Mouse (Mus musculus): Measurements from ENCODE around the gene Atp6ap1. TPM values are rescaled to one million over a fixed set of nuclear protein-coding genes. Genes with fewer than 3 reads are reported as not detected.

The Atp6ap1 gene
- polyA plus RNA-seq, 1 experiment from 2014 or later: 126 TPM

DNA sequence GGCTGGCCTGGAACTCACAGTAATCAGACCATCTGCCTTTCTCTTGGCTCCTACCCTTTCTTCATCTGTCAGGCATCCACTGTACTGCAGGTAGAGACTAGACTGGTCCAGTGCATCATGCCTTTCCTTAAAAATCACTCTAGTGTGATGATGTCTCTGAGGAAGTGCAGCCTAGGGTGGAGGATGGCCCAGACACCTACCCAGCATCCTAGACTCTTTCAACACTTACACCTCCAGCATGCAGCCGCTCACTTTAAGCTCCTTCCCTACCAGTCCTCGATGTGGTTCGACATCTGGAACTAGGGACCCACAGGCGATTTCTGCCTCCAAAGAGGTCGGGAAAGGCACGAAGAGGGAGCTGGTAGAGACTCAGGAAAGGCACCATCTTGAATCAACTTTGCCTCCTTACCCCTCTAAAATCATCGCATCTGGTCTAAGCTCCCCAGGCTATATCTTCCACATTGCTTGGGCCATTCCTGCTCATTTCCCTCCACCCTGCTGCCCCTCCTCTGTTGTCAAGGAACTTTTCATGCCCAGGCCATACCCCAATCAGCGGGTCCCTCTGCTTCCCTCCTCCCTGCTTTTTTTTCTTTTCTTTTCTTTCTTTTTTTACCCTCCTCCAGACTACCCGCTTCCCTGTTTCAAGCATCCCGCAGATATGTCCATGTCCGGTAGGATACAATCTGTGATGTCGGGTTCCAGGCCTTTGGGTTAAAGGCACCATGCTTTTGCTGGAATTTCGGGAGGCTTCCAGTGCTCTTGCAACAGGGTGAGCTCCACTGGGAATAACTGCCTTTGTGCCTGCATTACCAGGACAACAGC is 56.0 kb downstream of the Atp6ap1 start:
- Histone ChIP-seq H3K4me2 (ENCODE audit: low read depth, low read length) (peak overlapping the region; percentile 69), H3K4me1 (ENCODE audit: control insufficient read depth, insufficient read depth, low read length) (no peaks in the 10 kb centered on the region), H3K36me3 (ENCODE audit: control insufficient read depth, insufficient read depth) (no peaks in the 10 kb centered on the region), H3K4me3 (ENCODE audit: low read length) (peak overlapping the region; percentile 60), H3K27me3 (ENCODE audit: control insufficient read depth, insufficient read depth, low read length) (no peaks in the 10 kb centered on the region), H3K27ac (ENCODE audit: low read length) (peak overlapping the region; percentile 51), H3K9ac (ENCODE audit: low read length) (peak overlapping the region; percentile 74), H3K9me3 (replicated peaks; ENCODE audit: control insufficient read depth, low read length) (no peaks in the 10 kb centered on the region)
- 17% methylated on average over 13 of the region's 13 CpGs for WGBS
- ATAC-seq (replicated peaks; ENCODE audit: extremely low read depth, insufficient read depth, low FRiP score): peak; percentile 14; the same call in 1 of the 2 replicates

GRCm38 (mm10) chrX:74353467-74353770 is 56.5 kb downstream of the Atp6ap1 start, which contains the start of gene Lage3:
Lage3 (minus strand) TSS chrX:74353618.
- H3K4me3 ChIP-seq (ENCODE audit: low read length): peak within 1 kb of the TSS; percentile 60
- 10% methylated on average over 16 of the region's 22 CpGs for WGBS
- no peaks in the 10 kb centered on the region for H3K9me3 ChIP-seq (replicated peaks; ENCODE audit: control insufficient read depth, low read length)
- no peaks in the 10 kb centered on the region for H3K36me3 ChIP-seq (ENCODE audit: control insufficient read depth, insufficient read depth)
- H3K27me3 ChIP-seq (ENCODE audit: control insufficient read depth, insufficient read depth, low read length): no peaks in the 10 kb centered on the region
- ATAC-seq (replicated peaks; ENCODE audit: extremely low read depth, insufficient read depth, low FRiP score): peak; percentile 89
- H3K4me1 ChIP-seq (ENCODE audit: control insufficient read depth, insufficient read depth, low read length): no peaks in the 10 kb centered on the region
- peak within 1 kb of the TSS; percentile 74 for H3K9ac ChIP-seq (ENCODE audit: low read length)
- peak within 1 kb of the TSS; percentile 51 for H3K27ac ChIP-seq (ENCODE audit: low read length)
- H3K4me2 ChIP-seq (ENCODE audit: low read depth, low read length): peak within 1 kb of the TSS; percentile 69

Small RNA genes lying within 50 kb of the gene (microRNA-seq; reads per million reads assigned to microRNA genes)
- gene Mir7091 (not detected), gene Mir7092 (1.2 reads per million)

Other genes with a start within 250 kb of the Atp6ap1 start
- gene Opn1mw, start 169.6 kb upstream of the Atp6ap1 start, polyA plus RNA-seq (2015; fragmentation: Nextera tagmentation; extraction: Ambion mirVana): not detected in 2 replicates
- gene Mecp2, start 161.7 kb upstream of the Atp6ap1 start, polyA plus RNA-seq (2015; fragmentation: Nextera tagmentation; extraction: Ambion mirVana): 11.3 and 11.5 TPM in 2 replicates
- gene Tex28, start 129.3 kb upstream of the Atp6ap1 start, polyA plus RNA-seq (2015; fragmentation: Nextera tagmentation; extraction: Ambion mirVana): not detected in 2 replicates
- 0.09 and 0.10 TPM in 2 replicates for gene Tktl1, start 119.8 kb upstream of the Atp6ap1 start, polyA plus RNA-seq (2015; fragmentation: Nextera tagmentation; extraction: Ambion mirVana)
- 129 and 177 TPM in 2 replicates for gene Flna, start 47.3 kb upstream of the Atp6ap1 start, polyA plus RNA-seq (2015; fragmentation: Nextera tagmentation; extraction: Ambion mirVana)
- gene Emd, start 42.4 kb upstream of the Atp6ap1 start, polyA plus RNA-seq (2015; fragmentation: Nextera tagmentation; extraction: Ambion mirVana): 13.0 and 16.2 TPM in 2 replicates
- 368 and 465 TPM in 2 replicates for gene Rpl10, start 26.3 kb upstream of the Atp6ap1 start, polyA plus RNA-seq (2015; fragmentation: Nextera tagmentation; extraction: Ambion mirVana)
- 77.6 and 87.9 TPM in 2 replicates for gene Taz, start 15.2 kb upstream of the Atp6ap1 start, polyA plus RNA-seq (2015; fragmentation: Nextera tagmentation; extraction: Ambion mirVana)
- gene Dnase1l1, start 14.8 kb upstream of the Atp6ap1 start, polyA plus RNA-seq (2015; fragmentation: Nextera tagmentation; extraction: Ambion mirVana): 15.7 and 17.3 TPM in 2 replicates
- gene Gdi1, start 7.9 kb downstream of the Atp6ap1 start, polyA plus RNA-seq (2015; fragmentation: Nextera tagmentation; extraction: Ambion mirVana): 144 and 150 TPM in 2 replicates
- 55.0 and 56.6 TPM in 2 replicates for gene Fam50a, start 15.9 kb downstream of the Atp6ap1 start, polyA plus RNA-seq (2015; fragmentation: Nextera tagmentation; extraction: Ambion mirVana)
- gene Plxna3, start 32.0 kb downstream of the Atp6ap1 start, polyA plus RNA-seq (2015; fragmentation: Nextera tagmentation; extraction: Ambion mirVana): 3.3 and 5.6 TPM in 2 replicates
- 79.3 and 81.7 TPM in 2 replicates for gene Lage3, start 56.5 kb downstream of the Atp6ap1 start, polyA plus RNA-seq (2015; fragmentation: Nextera tagmentation; extraction: Ambion mirVana)
- gene Ubl4a, start 76.1 kb downstream of the Atp6ap1 start, polyA plus RNA-seq (2015; fragmentation: Nextera tagmentation; extraction: Ambion mirVana): 61.2 and 66.1 TPM in 2 replicates
- gene Slc10a3, start 76.3 kb downstream of the Atp6ap1 start, polyA plus RNA-seq (2015; fragmentation: Nextera tagmentation; extraction: Ambion mirVana): 14.9 and 17.2 TPM in 2 replicates
- 26.4 and 29.0 TPM in 2 replicates for gene Fam3a, start 96.2 kb downstream of the Atp6ap1 start, polyA plus RNA-seq (2015; fragmentation: Nextera tagmentation; extraction: Ambion mirVana)
- 21.9 and 23.0 TPM in 2 replicates for gene Ikbkg, start 96.2 kb downstream of the Atp6ap1 start, polyA plus RNA-seq (2015; fragmentation: Nextera tagmentation; extraction: Ambion mirVana)
- gene G6pdx, start 132.1 kb downstream of the Atp6ap1 start, polyA plus RNA-seq (2015; fragmentation: Nextera tagmentation; extraction: Ambion mirVana): 18.0 and 20.3 TPM in 2 replicates
- gene Gm6880, start 184.3 kb downstream of the Atp6ap1 start, polyA plus RNA-seq (2015; fragmentation: Nextera tagmentation; extraction: Ambion mirVana): not detected in 2 replicates